Mouse (Mus musculus) heart, embryonic 11.5 days (tissue): ENCODE data around the gene Itgb3. TPM values are rescaled to one million over a fixed set of nuclear protein-coding genes. Genes with fewer than 3 reads are reported as not detected.
A peak's percentile ranks its signal among the peaks of the same experiment; 100 is the strongest.

Experiments
- ATAC-seq: fragments of 200-750 bp; cut with Nextera tagmentation; replicated peaks from 2 replicates; pipeline ENCODE4 v1.8.0; 2017; ENCODE audit warnings: moderate library complexity; ENCODE audit not compliant: insufficient number of reproducible peaks, low FRiP score, low TSS enrichment
- H3K27ac ChIP-seq: fragments of 300-500 bp; sonication (generic); 2 replicates; pipeline ENCODE4 v1.5.1; 2014; ENCODE audit warnings: mild to moderate bottlenecking, low read depth, low read length
- H3K27me3 ChIP-seq: fragments of 300-500 bp; sonication (generic); 2 replicates; pipeline ENCODE4 v1.6.1; 2014; ENCODE audit warnings: mild to moderate bottlenecking, low read length, mixed read lengths; ENCODE audit not compliant: control insufficient read depth, insufficient read depth
- H3K36me3 ChIP-seq: fragments of 300-500 bp; sonication (generic); 2 replicates; pipeline ENCODE4 v1.6.1; 2014; ENCODE audit warnings: mild to moderate bottlenecking, low read length, moderate library complexity, mixed read lengths; ENCODE audit not compliant: control insufficient read depth, insufficient read depth
- H3K4me1 ChIP-seq: fragments of 300-500 bp; sonication (generic); 2 replicates; pipeline ENCODE4 v1.6.1; 2014; ENCODE audit warnings: low read length; ENCODE audit not compliant: control insufficient read depth, insufficient read depth
- H3K4me2 ChIP-seq: fragments of 300-500 bp; sonication (generic); 2 replicates; pipeline ENCODE4 v1.6.1; 2014; ENCODE audit warnings: mild to moderate bottlenecking, moderate library complexity
- H3K4me3 ChIP-seq: fragments of 300-500 bp; sonication (generic); 2 replicates; pipeline ENCODE4 v1.5.1; 2014; ENCODE audit warnings: low read depth, low read length
- H3K9ac ChIP-seq: fragments of 300-500 bp; sonication (generic); 2 replicates; pipeline ENCODE4 v1.6.1; 2014; ENCODE audit warnings: mild to moderate bottlenecking, low read depth, low read length, moderate library complexity
- H3K9me3 ChIP-seq: fragments of 300-500 bp; sonication (generic); replicated peaks from 2 replicates; pipeline ENCODE4 v1.6.1; 2016; ENCODE audit warnings: low read length; ENCODE audit not compliant: control insufficient read depth
- WGBS: fragments of 180-500 bp; shearing (Covaris S2); extraction: QIAGEN DNeasy Blood & Tissue Kit; methylation state at CpG from one replicate; pipeline ENCODE4 v1.1.7; 2014; ENCODE audit not compliant: insufficient replicate concordance; 5-methylcytosine and 5-hydroxymethylcytosine counted together
- polyA plus RNA-seq: library from polyadenylated mRNA; unstranded; fragments of >200 nt; fragmentation: Nextera tagmentation; extraction: Ambion mirVana; gene quantifications from 2 replicates; pipeline ENCODE4 v1.2.1, GENCODE M21; 2014

The Itgb3 gene
- 3.9 and 4.6 TPM in 2 replicates for polyA plus RNA-seq

DNA sequence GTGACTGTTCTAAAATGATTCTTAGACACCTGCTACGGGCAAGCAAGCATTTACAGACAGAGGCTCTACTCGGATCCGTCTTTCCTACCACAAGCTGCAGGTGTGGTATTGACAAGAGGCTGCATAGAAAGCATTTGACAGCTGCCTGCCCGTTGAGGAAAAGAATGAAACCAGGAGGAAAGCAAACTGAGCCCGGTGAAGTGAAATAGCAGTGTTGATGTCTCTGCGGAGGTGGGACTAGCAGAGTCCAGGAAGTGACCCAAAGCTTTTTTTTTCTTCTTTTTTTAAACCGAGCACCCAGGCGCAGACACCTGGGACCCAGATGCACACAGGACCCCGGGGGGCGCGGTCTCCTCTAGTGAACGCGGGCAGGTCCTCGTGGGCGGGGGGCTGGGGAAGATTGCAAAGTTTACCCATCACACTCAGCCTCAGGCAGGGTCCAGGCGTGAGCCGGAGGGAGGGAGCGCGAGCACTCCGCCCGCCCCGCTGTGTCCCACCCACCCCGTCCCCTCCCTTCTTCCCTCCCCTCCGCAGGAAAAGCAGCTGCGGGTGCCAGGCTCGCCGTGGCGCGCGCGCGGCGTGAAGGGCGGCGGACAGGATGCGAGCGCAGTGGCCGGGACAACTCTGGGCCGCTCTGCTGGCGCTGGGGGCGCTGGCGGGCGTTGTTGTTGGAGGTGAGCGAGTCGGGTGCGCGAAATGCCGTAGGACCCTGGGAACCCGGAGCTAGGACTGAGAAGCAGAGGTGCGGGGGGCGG, at the start of gene Itgb3:
TSS of gene Itgb3 (plus strand) at position 510 of the 755 bp plus-strand sequence.
- WGBS = 1% methylated on average over 51 of the region's 51 CpGs
- Histone ChIP-seq H3K36me3 (no peaks in the 10 kb centered on the region), H3K27ac (no peak within 1 kb of the TSS), H3K4me2 (peak within 1 kb of the TSS; percentile 89), H3K4me1 (peaks cover 7% of the 10 kb centered on the region; the same call in 1 of the 2 replicates), H3K9ac (peak within 1 kb of the TSS; percentile 71), H3K9me3 (no peaks in the 10 kb centered on the region), H3K4me3 (peak within 1 kb of the TSS; percentile 61), H3K27me3 (peaks cover 5% of the 10 kb centered on the region; the same call in 1 of the 2 replicates)
- ATAC-seq = peak; percentile 82

DNA sequence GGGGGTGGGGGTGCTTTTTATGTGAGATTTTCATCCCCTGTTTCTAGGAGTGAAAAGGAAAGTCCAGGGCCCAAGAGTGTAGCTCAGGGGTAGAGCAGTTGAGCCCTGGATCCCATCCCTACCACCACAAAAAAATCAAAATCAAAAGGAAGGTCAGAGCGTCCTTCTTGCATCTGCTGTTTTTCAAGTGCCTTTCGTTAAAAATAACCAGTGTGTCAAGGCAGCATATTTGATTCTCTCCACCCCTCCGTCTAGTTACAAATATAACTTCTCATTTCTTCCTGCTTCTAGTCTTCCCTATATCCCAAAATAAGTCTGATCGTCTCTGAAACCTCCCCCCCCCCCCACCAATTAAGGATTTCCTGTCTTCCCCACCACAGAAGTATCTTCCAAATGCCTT, 49.7 kb upstream of the Itgb3 start:
- Histone ChIP-seq H3K36me3 (no peaks in the 10 kb centered on the region), H3K27me3 (no peaks in the 10 kb centered on the region), H3K9me3 (no peaks in the 10 kb centered on the region), H3K4me2 (peak overlapping the region; percentile 37), H3K4me1 (peaks cover 20% of the 10 kb centered on the region), H3K27ac (peak overlapping the region; percentile 77), H3K9ac (no peak overlapping the region), H3K4me3 (no peak overlapping the region)
- 47% methylated on average over 4 of the region's 4 CpGs for WGBS
- ATAC-seq = no peak

- 0 out of 2 replicates have a peak overlapping the region, but pooled peaks have one; percentile 5 for H3K9ac ChIP-seq
- H3K27me3 ChIP-seq = no peaks in the 10 kb centered on the region
- H3K36me3 ChIP-seq = no peaks in the 10 kb centered on the region
- no peak for ATAC-seq
- H3K27ac ChIP-seq = peak overlapping the region; percentile 77
- no peaks in the 10 kb centered on the region for H3K9me3 ChIP-seq
- no peak overlapping the region for H3K4me2 ChIP-seq
- peaks cover 25% of the 10 kb centered on the region for H3K4me1 ChIP-seq
- 59% methylated on average over 4 of the region's 4 CpGs for WGBS
- H3K4me3 ChIP-seq = no peak overlapping the region
Measured at GRCm38 (mm10) chr11:104558651-104559403, 49.0 kb upstream of the Itgb3 start.

DNA sequence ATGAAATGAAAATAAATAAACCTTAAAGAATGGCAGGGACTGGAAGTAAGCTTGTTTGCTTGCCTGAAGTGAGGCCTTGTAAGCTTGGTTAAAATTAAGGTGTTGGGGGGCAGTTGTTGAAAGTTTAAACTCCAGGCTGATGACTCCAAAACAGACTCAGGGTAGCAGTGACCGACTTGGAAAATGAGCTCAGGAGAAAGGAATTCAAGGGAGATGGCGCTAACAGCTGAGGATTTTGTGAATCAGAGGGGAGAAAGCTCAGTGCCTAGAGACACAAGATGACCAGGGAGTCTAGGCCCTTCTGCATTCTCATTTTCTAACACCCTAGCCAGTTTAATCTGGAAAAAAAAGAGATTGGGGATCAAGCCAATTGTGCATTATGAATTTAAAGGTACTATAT, 46.8 kb upstream of the Itgb3 start:
- peak overlapping the region; percentile 83 for H3K27ac ChIP-seq
- no peak overlapping the region for H3K9ac ChIP-seq
- ATAC-seq = no peak
- no peak overlapping the region for H3K4me3 ChIP-seq
- no peaks in the 10 kb centered on the region for H3K9me3 ChIP-seq
- 7% methylated on average over 2 of the region's 2 CpGs for WGBS
- H3K36me3 ChIP-seq = no peaks in the 10 kb centered on the region
- H3K27me3 ChIP-seq = no peaks in the 10 kb centered on the region
- peak overlapping the region; percentile 11; the same call in 1 of the 2 replicates for H3K4me2 ChIP-seq
- peaks cover 25% of the 10 kb centered on the region for H3K4me1 ChIP-seq

GRCm38 (mm10) chr11:104563496-104563895, 44.3 kb upstream of the Itgb3 start:
- Histone ChIP-seq H3K4me1 (peaks cover 29% of the 10 kb centered on the region), H3K9ac (no peak overlapping the region), H3K27me3 (no peaks in the 10 kb centered on the region), H3K4me3 (no peak overlapping the region), H3K9me3 (no peaks in the 10 kb centered on the region), H3K27ac (peak overlapping the region; percentile 64), H3K4me2 (no peak overlapping the region), H3K36me3 (no peaks in the 10 kb centered on the region)
- no peak for ATAC-seq
- 34% methylated on average over 1 of the region's 1 CpGs for whole genome bisulfite sequencing

GRCm38 (mm10) chr11:104565172-104565571, 42.6 kb upstream of the Itgb3 start:
- Histone ChIP-seq H3K9ac (no peak overlapping the region), H3K4me3 (no peak overlapping the region), H3K4me1 (peaks cover 20% of the 10 kb centered on the region), H3K27ac (no peak overlapping the region), H3K9me3 (no peaks in the 10 kb centered on the region; the same call in 1 of the 2 replicates), H3K4me2 (no peak overlapping the region), H3K36me3 (no peaks in the 10 kb centered on the region), H3K27me3 (no peaks in the 10 kb centered on the region)
- WGBS = 74% methylated on average over 9 of the region's 9 CpGs
- ATAC-seq = no peak

- no peak for ATAC-seq
- H3K4me1 ChIP-seq = peaks cover 13% of the 10 kb centered on the region
- no peaks in the 10 kb centered on the region for H3K36me3 ChIP-seq
- no peak overlapping the region for H3K27ac ChIP-seq
- H3K27me3 ChIP-seq = no peaks in the 10 kb centered on the region
- no peaks in the 10 kb centered on the region; the same call in 1 of the 2 replicates for H3K9me3 ChIP-seq
- 68% methylated on average over 6 of the region's 6 CpGs for WGBS
- no peak overlapping the region for H3K4me2 ChIP-seq
- H3K4me3 ChIP-seq = no peak overlapping the region
- H3K9ac ChIP-seq = no peak overlapping the region
Measured at GRCm38 (mm10) chr11:104566097-104566496, 41.7 kb upstream of the Itgb3 start.

DNA sequence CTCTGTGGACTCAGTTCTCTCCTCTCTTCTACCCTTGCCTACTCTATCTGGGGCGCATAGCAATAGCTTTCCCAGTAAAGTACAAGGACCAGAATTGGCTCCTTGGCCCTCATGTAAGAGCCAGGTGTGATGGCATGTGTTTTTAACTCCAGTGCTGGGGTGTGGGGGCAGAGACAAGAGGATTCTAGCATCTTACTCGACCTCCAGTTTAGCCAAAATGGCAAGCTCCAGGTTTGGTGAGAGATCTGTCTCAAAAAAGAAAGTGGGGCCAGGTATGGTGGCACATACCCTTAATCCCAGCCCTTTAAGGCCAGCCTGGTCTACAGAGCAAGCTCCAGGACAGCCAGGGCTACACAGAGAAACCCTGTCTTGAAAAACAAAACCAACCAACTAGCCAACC, 41.0 kb upstream of the Itgb3 start:
- no peak overlapping the region for H3K4me3 ChIP-seq
- H3K9ac ChIP-seq = no peak overlapping the region
- WGBS = 74% methylated on average over 2 of the region's 2 CpGs
- no peaks in the 10 kb centered on the region for H3K27me3 ChIP-seq
- no peak overlapping the region for H3K4me2 ChIP-seq
- ATAC-seq = no peak
- no peaks in the 10 kb centered on the region for H3K36me3 ChIP-seq
- H3K4me1 ChIP-seq = peaks cover 13% of the 10 kb centered on the region
- no peaks in the 10 kb centered on the region; the same call in 1 of the 2 replicates for H3K9me3 ChIP-seq
- H3K27ac ChIP-seq = no peak overlapping the region
